Mouse (Mus musculus): ENCODE results near the gene Med27. TPM values are rescaled to one million over a fixed set of nuclear protein-coding genes. Genes with fewer than 3 reads are reported as not detected.

The Med27 gene
- polyA plus RNA-seq, 1 experiment from 2014 or later: 90.9 TPM

GRCm38 (mm10) chr2:29439396-29439795 is 92.8 kb downstream of the Med27 start:
- Histone ChIP-seq H3K4me3 (replicated peaks) (no peak overlapping the region), H3K4me2 (replicated peaks) (no peak overlapping the region), H3K27ac (0 out of 2 replicates have a peak overlapping the region, but pooled peaks have one; percentile 5), H3K9me3 (no peaks in the 10 kb centered on the region), H3K9ac (replicated peaks) (no peak overlapping the region), H3K4me1 (replicated peaks) (peaks cover 40% of the 10 kb centered on the region), H3K27me3 (no peaks in the 10 kb centered on the region), H3K36me3 (no peaks in the 10 kb centered on the region)
- no peak for ATAC-seq
- WGBS: 73% methylated on average over 7 of the region's 7 CpGs

- Histone ChIP-seq H3K9me3 (no peaks in the 10 kb centered on the region), H3K4me3 (replicated peaks) (no peak overlapping the region), H3K27ac (peak overlapping the region; percentile 51; the same call in 1 of the 2 replicates), H3K9ac (replicated peaks) (peak overlapping the region; percentile 36; the same call in 1 of the 2 replicates), H3K4me1 (replicated peaks) (peaks cover 40% of the 10 kb centered on the region), H3K27me3 (no peaks in the 10 kb centered on the region), H3K36me3 (no peaks in the 10 kb centered on the region), H3K4me2 (replicated peaks) (no peak overlapping the region)
- 39% methylated on average over 7 of the region's 7 CpGs for WGBS
- 0 out of 2 replicates have a peak, but pooled peaks have one; percentile 34 for ATAC-seq
These were observed 93.4 kb downstream of the Med27 start for GRCm38 (mm10) chr2:29439857-29440502.

GRCm38 (mm10) chr2:29442275-29442674 is 95.7 kb downstream of the Med27 start:
- Histone ChIP-seq H3K4me1 (replicated peaks) (peaks cover 38% of the 10 kb centered on the region), H3K27ac (no peak overlapping the region), H3K9me3 (no peaks in the 10 kb centered on the region), H3K9ac (replicated peaks) (no peak overlapping the region), H3K27me3 (no peaks in the 10 kb centered on the region), H3K4me2 (replicated peaks) (no peak overlapping the region), H3K36me3 (no peaks in the 10 kb centered on the region), H3K4me3 (replicated peaks) (no peak overlapping the region)
- ATAC-seq: no peak

- Histone ChIP-seq H3K36me3 (no peaks in the 10 kb centered on the region), H3K9me3 (no peaks in the 10 kb centered on the region), H3K27ac (no peak overlapping the region), H3K9ac (replicated peaks) (no peak overlapping the region), H3K4me3 (replicated peaks) (no peak overlapping the region), H3K4me2 (replicated peaks) (no peak overlapping the region), H3K4me1 (replicated peaks) (peaks cover 44% of the 10 kb centered on the region), H3K27me3 (no peaks in the 10 kb centered on the region)
- 87% methylated on average over 2 of the region's 2 CpGs for WGBS
- ATAC-seq: no peak
These were observed 97.1 kb downstream of the Med27 start for GRCm38 (mm10) chr2:29443626-29444217.

GRCm38 (mm10) chr2:29448476-29449002 is 101.9 kb downstream of the Med27 start:
- H3K4me1 ChIP-seq (replicated peaks): peaks cover 65% of the 10 kb centered on the region
- ATAC-seq: no peak; the same call in 1 of the 2 replicates
- H3K9ac ChIP-seq (replicated peaks): no peak overlapping the region
- H3K4me2 ChIP-seq (replicated peaks): no peak overlapping the region
- no peak overlapping the region for H3K4me3 ChIP-seq (replicated peaks)
- H3K9me3 ChIP-seq: no peaks in the 10 kb centered on the region
- no peaks in the 10 kb centered on the region for H3K27me3 ChIP-seq
- H3K27ac ChIP-seq: peak overlapping the region; percentile 71
- WGBS: 60% methylated on average over 7 of the region's 7 CpGs
- H3K36me3 ChIP-seq: no peaks in the 10 kb centered on the region

GRCm38 (mm10) chr2:29451368-29451999 is 104.9 kb downstream of the Med27 start:
- no peaks in the 10 kb centered on the region for H3K27me3 ChIP-seq
- ATAC-seq: 0 out of 2 replicates have a peak, but pooled peaks have one; percentile 35
- H3K9ac ChIP-seq (replicated peaks): no peak overlapping the region
- no peaks in the 10 kb centered on the region for H3K36me3 ChIP-seq
- H3K4me1 ChIP-seq (replicated peaks): peaks cover 82% of the 10 kb centered on the region
- H3K27ac ChIP-seq: no peak overlapping the region
- WGBS: 62% methylated on average over 13 of the region's 14 CpGs
- no peak overlapping the region for H3K4me2 ChIP-seq (replicated peaks)
- no peaks in the 10 kb centered on the region for H3K9me3 ChIP-seq
- no peak overlapping the region for H3K4me3 ChIP-seq (replicated peaks)

GRCm38 (mm10) chr2:29453376-29453775 is 106.8 kb downstream of the Med27 start:
- 43% methylated on average over 4 of the region's 4 CpGs for WGBS
- H3K27me3 ChIP-seq: no peaks in the 10 kb centered on the region

GRCm38 (mm10) chr2:29456631-29457320 is 110.2 kb downstream of the Med27 start:
- no peak overlapping the region for H3K4me3 ChIP-seq (replicated peaks)
- H3K9me3 ChIP-seq: no peaks in the 10 kb centered on the region
- H3K27ac ChIP-seq: no peak overlapping the region
- H3K4me1 ChIP-seq (replicated peaks): peaks cover 44% of the 10 kb centered on the region
- no peak overlapping the region for H3K9ac ChIP-seq (replicated peaks)
- no peaks in the 10 kb centered on the region for H3K27me3 ChIP-seq
- 73% methylated on average over 9 of the region's 9 CpGs for WGBS
- H3K36me3 ChIP-seq: no peaks in the 10 kb centered on the region
- no peak for ATAC-seq
- H3K4me2 ChIP-seq (replicated peaks): no peak overlapping the region

More at GRCm38 (mm10) chr2:29453376-29453775, 106.8 kb downstream of the Med27 start:
- H3K4me2 ChIP-seq (replicated peaks): no peak overlapping the region
- ATAC-seq: no peak
- no peaks in the 10 kb centered on the region for H3K9me3 ChIP-seq
- H3K36me3 ChIP-seq: no peaks in the 10 kb centered on the region
- H3K9ac ChIP-seq (replicated peaks): no peak overlapping the region
- H3K4me3 ChIP-seq (replicated peaks): no peak overlapping the region
- peaks cover 77% of the 10 kb centered on the region for H3K4me1 ChIP-seq (replicated peaks)
- H3K27ac ChIP-seq: 0 out of 2 replicates have a peak overlapping the region, but pooled peaks have one; percentile 19

- H3K4me3 ChIP-seq (replicated peaks): no peak overlapping the region
- H3K9me3 ChIP-seq: no peaks in the 10 kb centered on the region
- no peak overlapping the region for H3K4me2 ChIP-seq (replicated peaks)
- H3K27ac ChIP-seq: no peak overlapping the region
- no peaks in the 10 kb centered on the region for H3K36me3 ChIP-seq
- WGBS: 79% methylated on average over 2 of the region's 2 CpGs
- no peak for ATAC-seq
- H3K27me3 ChIP-seq: no peaks in the 10 kb centered on the region
- H3K9ac ChIP-seq (replicated peaks): no peak overlapping the region
- peaks cover 35% of the 10 kb centered on the region for H3K4me1 ChIP-seq (replicated peaks)
These were observed 111.1 kb downstream of the Med27 start for GRCm38 (mm10) chr2:29457677-29458076.

- Histone ChIP-seq H3K36me3 (no peaks in the 10 kb centered on the region), H3K4me1 (replicated peaks) (peaks cover 27% of the 10 kb centered on the region), H3K27ac (no peak overlapping the region), H3K4me3 (replicated peaks) (no peak overlapping the region), H3K4me2 (replicated peaks) (no peak overlapping the region), H3K27me3 (no peaks in the 10 kb centered on the region), H3K9me3 (no peaks in the 10 kb centered on the region), H3K9ac (replicated peaks) (no peak overlapping the region)
- 94% methylated on average over 3 of the region's 3 CpGs for whole genome bisulfite sequencing
- no peak for ATAC-seq
These were observed 111.8 kb downstream of the Med27 start for GRCm38 (mm10) chr2:29458346-29458950.

- Histone ChIP-seq H3K4me1 (replicated peaks) (peaks cover 20% of the 10 kb centered on the region), H3K36me3 (no peaks in the 10 kb centered on the region), H3K9me3 (no peaks in the 10 kb centered on the region), H3K4me2 (replicated peaks) (no peak overlapping the region), H3K27me3 (no peaks in the 10 kb centered on the region), H3K27ac (no peak overlapping the region), H3K9ac (replicated peaks) (no peak overlapping the region), H3K4me3 (replicated peaks) (no peak overlapping the region)
- WGBS: 77% methylated on average over 1 of the region's 1 CpGs
- ATAC-seq: no peak
These were observed 113.0 kb downstream of the Med27 start for GRCm38 (mm10) chr2:29459648-29460047.

Measured in midbrain, embryonic 13.5 days (tissue).